8 mouse cellular contexts compared by ENCODE assay signal in genomic region chr3:32365546-32366245, GRCm38 (mm10). TPM values are rescaled to one million over a fixed set of nuclear protein-coding genes. Genes with fewer than 3 reads are reported as not detected.
DNase-seq lines count a peak whose midpoint lies in the region; ATAC-seq lines count a peak whose summit lies in the region.

Zmat3 (minus strand) TSS chr3:32366014.

- H3K27me3 ChIP-seq in intestine, embryonic 16.5 days (replicated peaks; ENCODE audit: control insufficient read depth, insufficient read depth, low read length), result no peaks in the 10 kb centered on the region
- peaks cover 10% of the 10 kb centered on the region for H3K27me3 ChIP-seq in midbrain, embryonic 10.5 days (ENCODE audit: low read depth, poor library complexity, severe bottlenecking)

- H3K9ac ChIP-seq in intestine, embryonic 16.5 days (ENCODE audit: low read depth, low read length), result peak within 1 kb of the TSS; percentile 81

- 6% methylated on average over 23 of the region's 48 CpGs for whole genome bisulfite sequencing in intestine, embryonic 16.5 days
- WGBS in midbrain, embryonic 10.5 days, result 5% methylated on average over 36 of the region's 48 CpGs

- H3K9me3 ChIP-seq in intestine, embryonic 16.5 days (ENCODE audit: control insufficient read depth, low read length), result no peaks in the 10 kb centered on the region
- H3K9me3 ChIP-seq in midbrain, embryonic 10.5 days (replicated peaks), result no peaks in the 10 kb centered on the region

- peak within 1 kb of the TSS; percentile 14 for H3K27ac ChIP-seq in intestine, embryonic 16.5 days (ENCODE audit: low read length)
- H3K27ac ChIP-seq in midbrain, embryonic 10.5 days (replicated peaks), result peak within 1 kb of the TSS; percentile 92

- H3K4me1 ChIP-seq in intestine, embryonic 16.5 days (ENCODE audit: control insufficient read depth, insufficient read depth, low read length), result no peaks in the 10 kb centered on the region
- H3K4me1 ChIP-seq in midbrain, embryonic 10.5 days, result peaks cover 21% of the 10 kb centered on the region

- peak within 1 kb of the TSS; percentile 85 for H3K4me2 ChIP-seq in intestine, embryonic 16.5 days (ENCODE audit: low read depth, low read length)

- H3K36me3 ChIP-seq in intestine, embryonic 16.5 days (ENCODE audit: control insufficient read depth, insufficient read depth, low read length), result no peaks in the 10 kb centered on the region
- H3K36me3 ChIP-seq in midbrain, embryonic 10.5 days, result peaks cover under 1% of the 10 kb centered on the region; the same call in 1 of the 2 replicates

- peak within 1 kb of the TSS; percentile 83 for H3K4me3 ChIP-seq in intestine, embryonic 16.5 days (ENCODE audit: low read length)
- H3K4me3 ChIP-seq in midbrain, embryonic 10.5 days, result peak within 1 kb of the TSS; percentile 84

- peak; percentile 85 for ATAC-seq in intestine, embryonic 16.5 days

- peak; percentile 84 to 88 for DNase-seq in adrenal gland, adult 18-20 months (ENCODE audit: low spot score in 2 of 2)
- DNase-seq in embryo, embryonic 11 days, result peak; percentile 85
- DNase-seq in gastrocnemius, postnatal 36 days, result peak; percentile 78 to 86
- peak; percentile 86 to 87 for DNase-seq in left cerebral cortex, postnatal 36 days (ENCODE audit: low spot score in 2 of 2)
- peak; percentile 89 for DNase-seq in midbrain, embryonic 10.5 days (ENCODE audit: low spot score)
- DNase-seq in right cerebral cortex, postnatal 36 days (ENCODE audit: low spot score in 2 of 2), result peak; percentile 65 to 73
- DNase-seq in urinary bladder, postnatal 4 days (ENCODE audit: low spot score in 2 of 2), result peak; percentile 72 to 81

- intact Hi-C loops in gastrocnemius, postnatal 36 days (cut with DNase I), result loop anchor here (2.0 kb wide), 1 partner anchor 17 kb away; no protein-coding TSS in a partner anchor
- intact Hi-C loops in left cerebral cortex, postnatal 36 days (cut with DNase I), result loop anchor here (1.0 kb wide), 1 partner anchor 31 kb away; no protein-coding TSS in a partner anchor

RNA-seq across cellular contexts. Expression of gene Zmat3, which starts in this region (rescaled TPM):
- total RNA-seq in adrenal gland, adult 18-20 months (2021), result 10 to 100 TPM; 22.2 to 24.0 TPM
- 1 to 10 TPM; 6.4 to 7.1 TPM for total RNA-seq in gastrocnemius, postnatal 36 days (2021)
- 2.9 and 3.0 TPM in 2 replicates for polyA plus RNA-seq in intestine, embryonic 16.5 days (2015; fragmentation: Nextera tagmentation; extraction: Ambion mirVana)
- total RNA-seq in left cerebral cortex, postnatal 36 days (2021), result 10 to 100 TPM; 84.1 to 91.3 TPM
- 7.5 and 8.2 TPM in 2 replicates for polyA plus RNA-seq in midbrain, embryonic 10.5 days (2016; fragmentation: Nextera tagmentation; extraction: Ambion mirVana)

Comparison
In these comparisons a context has a peak if more than half of its experiments do, and no peak if none do; other contexts are left out.
1. Peak in every context shown above with its lines: DNase-seq, ATAC-seq, H3K4me3 ChIP-seq and H3K27ac ChIP-seq.